Mouse (Mus musculus) CH12.LX (cell line): Measurements from ENCODE around the gene Stk39.

ENCODE experiments used
- EP300 ChIP-seq: IDR thresholded peaks from 2 replicates; pipeline ENCODE4 v1.6.1; 2011; ENCODE audit warnings: low read length, improper control_type of control experiment
- POLR2A ChIP-seq: IDR thresholded peaks from 2 replicates; pipeline ENCODE4 v1.6.1; 2011; ENCODE audit warnings: low read depth, mild to moderate bottlenecking, improper control_type of control experiment, low read length
- USF1 ChIP-seq: IDR thresholded peaks from 2 replicates; pipeline ENCODE4 v1.6.1; 2014; ENCODE audit warnings: low read depth, mild to moderate bottlenecking, inconsistent platforms, low read length, improper control_type of control experiment
- ZNF384 ChIP-seq: IDR thresholded peaks from 2 replicates; pipeline ENCODE4 v1.6.1; 2012; ENCODE audit warnings: low read depth, low read length, improper control_type of control experiment, inconsistent platforms

GRCm38 (mm10) chr2:68443141-68443540 is 28.9 kb downstream of the Stk39 start:
- TF ChIP-seq POLR2A (no peak), EP300 (no peak), USF1 (no peak), ZNF384 (no peak)
